Mouse (Mus musculus): ENCODE measurements around the gene Mrc2.

- peak; percentile 92 for TF ChIP-seq CTCF (IDR thresholded peaks at IDR 0.05; ENCODE audit: low read depth)
- TF ChIP-seq EP300 (IDR thresholded peaks at IDR 0.05; ENCODE audit: low read depth) = no peak
Observed at GRCm38 (mm10) chr11:105347162-105348161, 55.0 kb downstream of the Mrc2 start.

All from liver, postnatal 0 days (tissue).